Mouse (Mus musculus) lung, adult 2 months (tissue): ENCODE results near the gene Ptar1. TPM values are rescaled to one million over a fixed set of nuclear protein-coding genes. Genes with fewer than 3 reads are reported as not detected.
"Not testable (repeated sequence)": the region's sequence is repeated elsewhere in the genome, so short reads cannot be mapped to it uniquely, and the experiment has no call there.

ENCODE experiments used
- DNase-seq: peaks from one replicate; pipeline ENCODE4 v3.0.0; 2022
- H3K4me1 ChIP-seq: fragments of 200-500 bp; 2 replicates; pipeline ENCODE4 v1.6.1; 2011; ENCODE audit warnings: low read length; ENCODE audit not compliant: control insufficient read depth, insufficient read depth
- H3K4me3 ChIP-seq: fragments of 200-500 bp; replicated peaks from 2 replicates; pipeline ENCODE3; 2011; ENCODE audit warnings: low read depth, mild to moderate bottlenecking, control low read depth, low read length; ENCODE audit errors: extremely low read depth
- CTCF ChIP-seq: fragments of 200-500 bp; IDR thresholded peaks from 2 replicates; pipeline ENCODE4 v1.5.1; 2011; ENCODE audit warnings: mild to moderate bottlenecking, low read length, control low read depth; ENCODE audit not compliant: insufficient read depth
- POLR2A ChIP-seq: fragments of 200-500 bp; IDR thresholded peaks from 2 replicates; pipeline ENCODE4 v1.6.1; 2011; ENCODE audit warnings: low read depth, mild to moderate bottlenecking, control low read depth, low read length, borderline replicate concordance; ENCODE audit errors: extremely low read depth
- WGBS: fragments of 180-500 bp; shearing (Covaris S2); methylation state at CpG from one replicate; pipeline ENCODE4 v1.1.7; 2018; 5-methylcytosine and 5-hydroxymethylcytosine counted together
- polyA plus RNA-seq: library from polyadenylated mRNA; depleted of rRNA; stranded (reverse); fragments of >200 nt; gene quantifications from 2 replicates; pipeline ENCODE4 v1.2.3, GENCODE M21; 2012

Gene Ptar1
- polyA plus RNA-seq, 1 experiment = 6.7 TPM

- H3K4me1 ChIP-seq = no peaks in the 10 kb centered on the region; the same call in 1 of the 2 replicates
- no peak overlapping the region for H3K4me3 ChIP-seq
- WGBS = 74% methylated on average over 6 of the region's 6 CpGs
- TF ChIP-seq CTCF (no peak), POLR2A (no peak)
- no peak for DNase-seq
Measured at GRCm38 (mm10) chr19:23668142-23668655, 19.0 kb upstream of the Ptar1 start.

- 59% methylated on average over 2 of the region's 2 CpGs for WGBS
- DNase-seq = no peak
- H3K4me3 ChIP-seq = no peak overlapping the region
- TF ChIP-seq CTCF (no peak), POLR2A (no peak)
- no peaks in the 10 kb centered on the region for H3K4me1 ChIP-seq
Measured at GRCm38 (mm10) chr19:23673021-23673420, 14.2 kb upstream of the Ptar1 start.

GRCm38 (mm10) chr19:23675656-23676055 is 11.6 kb upstream of the Ptar1 start:
- DNase-seq, H3K4me1 ChIP-seq, H3K4me3 ChIP-seq: not testable (repeated sequence)
- 92% methylated on average over 8 of the region's 8 CpGs for WGBS

- WGBS = under 1% methylated on average over 14 of the region's 14 CpGs
Measured at GRCm38 (mm10) chr19:23686962-23687295, 300 bp upstream of the Ptar1 start.

GRCm38 (mm10) chr19:23688421-23688946 is 1.3 kb downstream of the Ptar1 start:
- DNase-seq = peak; percentile 16
- 30% methylated on average over 4 of the region's 4 CpGs for WGBS
- no peak overlapping the region for H3K4me3 ChIP-seq
- TF ChIP-seq CTCF (no peak), POLR2A (no peak)
- no peaks in the 10 kb centered on the region for H3K4me1 ChIP-seq

More at GRCm38 (mm10) chr19:23686962-23687295, 300 bp upstream of the Ptar1 start:
- H3K4me1 ChIP-seq = no peaks in the 10 kb centered on the region
- no peak for DNase-seq
- no peak for TF ChIP-seq POLR2A
- no peak for TF ChIP-seq CTCF
- peak overlapping the region; percentile 67 for H3K4me3 ChIP-seq

GRCm38 (mm10) chr19:23694344-23694743 is 7.1 kb downstream of the Ptar1 start:
- no peak for TF ChIP-seq POLR2A
- no peak for TF ChIP-seq CTCF
- H3K4me3 ChIP-seq = no peak overlapping the region
- no peak for DNase-seq
- 0 out of 2 replicates have a peak, but pooled peaks cover 4% of the 10 kb centered on the region for H3K4me1 ChIP-seq
- 73% methylated on average over 4 of the region's 4 CpGs for WGBS

GRCm38 (mm10) chr19:23697861-23698260 is 10.6 kb downstream of the Ptar1 start:
- 61% methylated on average over 8 of the region's 8 CpGs for WGBS

GRCm38 (mm10) chr19:23698366-23698765 is 11.1 kb downstream of the Ptar1 start:
- no peak for TF ChIP-seq CTCF
- no peak for TF ChIP-seq POLR2A
- H3K4me1 ChIP-seq = 0 out of 2 replicates have a peak, but pooled peaks cover 4% of the 10 kb centered on the region
- no peak overlapping the region for H3K4me3 ChIP-seq
- DNase-seq = no peak
- WGBS = 54% methylated on average over 7 of the region's 7 CpGs

More at GRCm38 (mm10) chr19:23697861-23698260, 10.6 kb downstream of the Ptar1 start:
- no peak for DNase-seq
- no peak for TF ChIP-seq POLR2A
- no peak for TF ChIP-seq CTCF
- Histone ChIP-seq H3K4me3 (no peak overlapping the region), H3K4me1 (0 out of 2 replicates have a peak, but pooled peaks cover 4% of the 10 kb centered on the region)

- Histone ChIP-seq H3K4me3 (no peak overlapping the region), H3K4me1 (0 out of 2 replicates have a peak, but pooled peaks cover 4% of the 10 kb centered on the region)
- DNase-seq = no peak
- TF ChIP-seq CTCF (no peak), POLR2A (no peak)
- 85% methylated on average over 4 of the region's 4 CpGs for WGBS
Measured at GRCm38 (mm10) chr19:23699131-23699530, 11.9 kb downstream of the Ptar1 start.

- 88% methylated on average over 10 of the region's 10 CpGs for WGBS
Measured at GRCm38 (mm10) chr19:23702896-23703295, 15.7 kb downstream of the Ptar1 start.

More at GRCm38 (mm10) chr19:23702896-23703295, 15.7 kb downstream of the Ptar1 start:
- no peak overlapping the region for H3K4me3 ChIP-seq
- H3K4me1 ChIP-seq = 0 out of 2 replicates have a peak, but pooled peaks cover 4% of the 10 kb centered on the region
- DNase-seq = no peak
- TF ChIP-seq CTCF (no peak), POLR2A (no peak)
